Mouse (Mus musculus) bone marrow macrophage, adult 2 months (primary cell): ENCODE measurements around the gene Src.

Experiments used
- CTCF ChIP-seq: IDR thresholded peaks from 2 replicates; pipeline ENCODE4 v1.5.1; 2012; ENCODE audit warnings: low read depth, mild to moderate bottlenecking, low read length, moderate library complexity
- POLR2A ChIP-seq: IDR thresholded peaks from 2 replicates; pipeline ENCODE4 v1.6.1; 2012; ENCODE audit warnings: mild to moderate bottlenecking, low read depth, low read length, borderline replicate concordance

DNA sequence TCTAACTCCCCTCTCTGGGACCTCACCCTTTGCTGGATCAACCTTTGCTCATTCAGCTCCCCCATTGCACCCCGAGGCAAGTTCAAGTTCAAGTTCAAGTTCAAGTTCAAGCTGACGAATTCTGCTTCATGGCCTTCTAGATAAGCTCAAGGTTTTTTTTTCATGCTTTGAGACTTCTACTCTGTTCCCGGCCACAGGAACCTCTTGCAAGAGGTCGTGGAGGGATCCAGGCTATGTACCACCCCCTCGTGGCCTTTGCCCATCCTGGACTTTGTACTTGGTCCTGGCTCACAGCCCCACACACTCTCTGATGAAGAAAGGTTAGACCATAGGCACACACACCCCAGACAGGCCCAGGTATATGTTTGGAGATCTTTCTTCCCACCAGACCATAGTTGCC lies 90.9 kb downstream of the Src start:
- TF ChIP-seq CTCF = no peak
- no peak for TF ChIP-seq POLR2A
